Mouse (Mus musculus) megakaryocyte, embryonic 14.5 days (primary cell): ENCODE measurements around the gene Gm4756.

Experiments
- FLI1 ChIP-seq: IDR thresholded peaks from 2 replicates; pipeline ENCODE4 v1.6.1; 2012; ENCODE audit warnings: low read length, inconsistent platforms, mixed read lengths
- GATA1 ChIP-seq: IDR thresholded peaks from 3 replicates; pipeline ENCODE4 v1.6.1; 2012; ENCODE audit warnings: mixed read lengths, low read length, inconsistent platforms, borderline replicate concordance

GRCm38 (mm10) chr12:72612053-72612452 lies 37.4 kb downstream of the Gm4756 start:
- TF ChIP-seq GATA1 (no peak), FLI1 (no peak)
